Mouse (Mus musculus) thymus, postnatal 10 days (tissue): ENCODE measurements around the gene Cdc42.
A peak's percentile ranks its signal among the peaks of the same experiment; 100 is the strongest.

ENCODE experiments used
- DNase-seq, 2 experiments: peaks; one replicate each; pipeline ENCODE4 v3.0.0; 2021; ENCODE audit warnings: low spot score in 2 of 2

Cdc42 gene

DNA sequence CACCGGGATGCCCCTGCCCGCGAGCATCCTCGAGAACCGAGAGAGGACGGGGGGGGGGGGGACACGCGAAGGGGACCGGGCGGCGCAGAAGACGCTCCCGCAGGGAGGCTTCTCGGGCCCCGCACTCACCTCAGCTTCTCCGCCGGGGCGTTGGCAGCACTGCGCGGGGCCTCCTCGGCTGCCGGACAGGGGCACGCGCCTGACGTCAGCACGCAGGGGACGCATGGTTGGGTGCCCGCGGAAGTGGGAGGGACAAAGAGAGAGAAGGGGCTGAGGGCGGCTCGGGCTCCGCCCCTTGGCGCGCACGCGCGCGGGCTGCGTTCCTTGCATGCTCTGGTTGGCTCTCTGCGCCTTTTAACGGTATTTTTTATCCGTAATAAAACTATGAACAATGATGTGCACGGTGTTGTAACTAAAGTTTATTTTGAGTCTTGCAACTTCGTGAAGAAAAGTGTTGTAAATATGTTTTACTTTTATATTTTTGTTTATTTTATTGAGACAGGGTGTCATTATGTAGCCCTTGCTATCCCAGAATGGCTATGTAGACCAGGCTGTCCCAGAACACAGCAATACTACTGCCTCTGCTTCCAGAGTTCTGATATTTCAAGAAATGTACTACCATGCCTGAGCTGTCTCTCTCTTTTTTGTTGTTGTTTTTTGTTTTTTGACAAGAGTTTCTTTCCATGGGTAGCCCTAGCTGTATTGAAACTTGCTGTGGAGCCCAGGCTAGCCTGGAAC is at the start of gene Cdc42:
Gene Cdc42 (minus strand): TSS at position 204 of the 738 bp plus-strand sequence.
- DNase-seq, result peak; percentile 98 to 99

GRCm38 (mm10) chr4:137405571-137405970 is 48.1 kb upstream of the Cdc42 start:
- no peak for DNase-seq

DNA sequence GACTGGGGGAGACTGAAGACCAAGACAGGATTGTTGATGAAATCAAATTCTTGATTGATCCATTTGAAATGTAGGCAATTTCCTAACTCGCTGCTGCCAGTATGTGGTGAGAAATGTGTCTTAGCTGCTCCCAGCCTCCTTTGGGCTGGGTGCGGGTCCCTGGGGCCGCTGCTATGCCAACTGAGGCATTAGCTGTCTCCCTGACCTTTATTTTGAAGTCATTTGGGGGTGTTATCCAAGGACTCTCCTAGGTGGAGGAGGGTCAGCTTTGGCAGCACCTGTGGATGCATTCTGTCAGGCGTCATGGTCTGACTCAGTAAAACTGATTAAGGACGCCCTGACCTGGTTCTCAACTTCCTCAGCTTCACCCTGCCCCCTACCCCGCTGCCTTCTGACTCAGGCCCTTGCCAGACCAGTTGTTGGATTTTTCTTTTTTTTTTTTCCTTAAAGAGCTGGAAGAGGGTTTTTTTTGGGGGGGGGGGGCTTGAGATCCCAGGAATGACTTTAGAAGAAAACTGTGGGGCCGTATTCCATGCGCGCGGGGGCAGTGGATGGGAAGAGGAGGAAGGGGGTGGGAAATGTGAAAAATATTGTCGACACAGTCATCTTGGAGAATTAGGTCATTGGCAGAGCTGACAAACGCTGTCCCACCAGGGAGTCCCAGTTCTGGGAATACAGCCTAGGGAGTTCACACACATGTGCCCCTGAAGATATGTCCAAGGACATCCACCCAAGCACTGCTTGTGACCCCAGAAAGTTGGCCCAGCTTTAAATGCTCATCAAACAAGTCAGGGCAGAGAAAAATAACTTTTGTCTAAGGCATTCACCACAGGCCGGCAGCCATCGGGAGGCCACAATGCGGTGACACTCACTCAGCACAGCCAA is 39.4 kb upstream of the Cdc42 start:
- no peak for DNase-seq

GRCm38 (mm10) chr4:137393378-137394135 is 36.0 kb upstream of the Cdc42 start:
- no peak for DNase-seq

- no peak for DNase-seq
Measured at GRCm38 (mm10) chr4:137392874-137393273, 35.4 kb upstream of the Cdc42 start.

- DNase-seq, result no peak
Measured at GRCm38 (mm10) chr4:137391287-137391686, 33.8 kb upstream of the Cdc42 start.

- no peak for DNase-seq
Measured at GRCm38 (mm10) chr4:137390196-137390595, 32.7 kb upstream of the Cdc42 start.

GRCm38 (mm10) chr4:137388983-137389382 is 31.5 kb upstream of the Cdc42 start:
- DNase-seq, result no peak

DNA sequence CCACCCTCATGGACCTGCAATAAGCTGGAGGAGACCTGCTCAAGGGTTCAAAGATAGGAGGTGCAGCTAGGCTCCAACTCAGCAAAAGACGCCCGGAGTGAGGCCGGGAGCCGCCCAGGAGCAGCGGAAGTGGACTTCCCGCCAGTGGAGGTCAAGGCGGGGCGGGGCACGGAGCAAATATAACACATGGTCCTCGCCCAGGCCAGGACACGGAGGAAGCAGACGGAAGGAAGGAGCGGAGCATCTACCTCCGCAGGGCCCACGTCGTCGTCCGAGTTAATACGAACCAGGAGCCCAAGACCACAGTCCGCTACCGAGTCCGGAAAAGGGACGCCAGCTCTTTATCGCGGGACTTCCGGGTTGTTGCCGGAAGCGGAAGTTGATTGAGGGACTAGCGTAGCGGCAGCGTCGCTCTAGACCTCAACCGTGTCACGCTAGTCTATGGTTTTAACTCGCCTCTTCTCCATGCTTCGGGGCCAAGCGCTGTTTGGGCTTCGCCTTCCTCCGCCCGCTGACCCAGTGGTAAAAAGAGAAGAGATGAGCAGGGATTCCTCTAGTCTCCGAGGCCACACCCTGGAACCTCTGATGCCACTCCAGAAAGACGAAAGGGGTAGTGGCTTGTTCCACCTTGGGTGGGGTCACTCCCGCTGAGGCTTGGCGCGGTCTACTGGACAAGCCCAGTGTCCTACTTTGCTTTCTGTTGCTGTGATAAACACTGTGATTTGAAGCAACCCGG is 30.7 kb upstream of the Cdc42 start:
- DNase-seq, result peak; percentile 75 to 79

- DNase-seq, result no peak
Measured at GRCm38 (mm10) chr4:137387482-137388058, 30.1 kb upstream of the Cdc42 start.

DNA sequence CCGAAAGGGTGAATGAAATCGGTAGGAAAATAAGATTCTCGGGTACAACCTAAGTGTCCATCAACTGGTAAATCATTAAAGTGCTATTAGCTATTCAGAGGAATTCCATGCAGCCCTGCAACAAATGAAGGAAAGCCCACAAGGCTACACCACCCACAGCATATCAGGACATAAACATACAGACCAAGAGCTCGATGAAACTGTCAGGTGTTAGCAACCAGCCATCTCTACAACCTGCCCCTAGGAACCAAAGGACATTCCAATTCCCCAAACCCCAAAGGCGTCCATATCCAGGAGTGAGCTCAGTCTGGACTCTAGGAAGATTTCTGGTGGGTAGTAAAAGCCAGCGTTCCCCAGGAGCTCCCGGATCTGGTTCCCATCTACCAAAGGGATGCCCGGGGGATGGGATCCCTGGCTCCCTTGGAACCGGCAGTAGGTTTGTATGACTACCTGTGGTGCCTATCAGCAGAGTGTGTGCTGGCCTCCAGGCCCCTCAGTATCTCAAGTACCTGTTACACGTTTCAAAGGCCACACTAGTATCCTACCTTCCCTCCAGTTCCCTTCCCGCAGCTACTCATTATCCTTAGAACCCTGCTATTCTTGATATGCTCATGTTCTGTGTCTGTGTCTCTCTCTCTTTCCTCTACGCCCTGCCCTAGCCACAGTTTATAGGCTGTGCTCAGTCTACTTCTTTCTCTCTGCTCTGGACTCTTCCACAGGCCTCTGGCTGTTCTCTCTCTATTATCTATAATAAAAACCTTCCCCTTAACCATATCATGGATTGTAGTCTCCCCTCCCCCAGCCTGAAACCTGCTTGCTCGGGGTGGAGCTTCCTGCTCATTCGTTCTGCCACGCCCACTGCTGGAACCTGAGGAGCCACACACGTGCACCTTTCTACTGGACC is 23.4 kb upstream of the Cdc42 start:
- DNase-seq, result no peak

DNA sequence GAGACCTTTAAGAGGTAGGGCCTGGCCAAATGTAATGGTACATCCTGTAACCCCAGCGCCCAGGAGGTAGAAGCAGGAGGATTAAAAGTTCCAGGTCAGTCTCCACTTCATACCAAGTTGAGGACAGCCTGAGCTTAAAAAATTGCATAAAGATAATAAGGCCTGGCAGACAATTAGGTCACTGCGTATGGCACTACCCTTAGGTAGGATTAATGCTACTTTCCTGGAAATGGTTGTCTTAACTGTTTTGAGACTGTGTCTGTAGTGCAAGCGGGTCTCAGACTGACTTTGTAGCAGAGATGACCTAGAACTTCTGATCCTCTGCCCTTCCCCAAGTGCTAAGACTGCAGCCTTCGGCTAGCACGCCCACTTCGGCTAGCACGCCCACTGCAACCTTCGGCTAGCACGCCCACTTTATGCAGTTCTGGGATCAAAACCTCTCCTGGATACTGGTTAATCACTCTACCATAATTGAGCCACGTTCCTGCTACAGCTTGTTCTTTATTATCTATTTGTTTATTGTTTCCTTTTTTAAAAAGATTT is 22.3 kb upstream of the Cdc42 start:
- DNase-seq, result no peak

DNA sequence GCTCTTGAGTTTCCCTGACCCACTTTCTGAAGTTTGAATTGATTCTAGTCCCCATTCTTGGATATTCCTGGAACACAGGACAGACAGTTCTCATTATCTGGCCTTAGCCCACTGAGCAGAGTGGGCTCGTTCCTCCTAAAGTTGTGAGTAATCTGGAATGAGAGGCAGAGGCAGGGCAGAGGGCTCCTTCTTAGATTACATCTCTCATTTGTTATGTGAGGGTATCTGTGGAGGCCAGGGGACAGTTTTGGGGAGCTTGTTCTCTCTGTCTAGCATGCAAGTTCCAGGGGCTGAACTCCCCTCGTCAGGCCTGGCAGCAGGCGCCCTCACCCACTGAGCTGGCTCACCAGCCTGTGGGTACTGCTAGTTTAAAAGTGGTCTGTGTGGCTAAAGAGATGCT is 21.6 kb upstream of the Cdc42 start:
- DNase-seq, result no peak

DNA sequence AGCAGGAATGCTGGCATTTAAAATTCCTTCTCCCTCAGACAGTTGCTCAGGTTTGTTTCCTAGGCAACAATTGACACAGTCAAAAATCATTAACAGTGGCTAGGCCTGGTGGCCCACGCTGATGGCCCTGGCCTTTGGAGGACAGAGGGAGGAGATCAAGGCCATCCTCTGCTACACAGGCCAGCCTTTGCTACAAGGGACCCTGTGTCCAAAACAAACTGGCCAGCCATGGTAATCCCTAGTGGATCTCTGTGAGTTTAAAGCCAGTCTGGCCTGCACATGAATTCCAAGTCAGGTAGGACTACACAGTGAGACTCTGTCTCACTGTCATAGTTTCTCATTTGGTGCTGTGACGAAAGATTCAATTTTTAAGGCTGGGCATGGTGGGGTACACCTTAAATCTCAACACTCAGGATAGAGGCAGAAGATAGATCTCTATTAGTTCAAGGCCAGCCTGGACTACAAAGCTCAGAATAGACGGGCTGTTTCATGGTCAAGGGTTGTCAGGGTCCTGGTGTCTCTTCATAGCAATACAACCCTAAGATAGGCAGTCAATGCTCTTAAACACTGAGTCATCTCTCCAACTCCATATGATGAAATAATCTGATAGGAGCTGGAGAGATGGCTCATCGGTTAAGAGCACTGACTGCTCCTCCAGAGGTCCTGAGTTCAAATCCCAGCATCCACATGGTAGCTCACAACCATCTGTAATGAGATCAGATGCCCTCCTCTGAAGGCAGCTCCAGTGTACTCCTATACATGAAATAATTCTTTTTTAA is 20.2 kb upstream of the Cdc42 start:
- no peak for DNase-seq

- DNase-seq, result no peak
Measured at GRCm38 (mm10) chr4:137376778-137377177, 19.3 kb upstream of the Cdc42 start.

DNA sequence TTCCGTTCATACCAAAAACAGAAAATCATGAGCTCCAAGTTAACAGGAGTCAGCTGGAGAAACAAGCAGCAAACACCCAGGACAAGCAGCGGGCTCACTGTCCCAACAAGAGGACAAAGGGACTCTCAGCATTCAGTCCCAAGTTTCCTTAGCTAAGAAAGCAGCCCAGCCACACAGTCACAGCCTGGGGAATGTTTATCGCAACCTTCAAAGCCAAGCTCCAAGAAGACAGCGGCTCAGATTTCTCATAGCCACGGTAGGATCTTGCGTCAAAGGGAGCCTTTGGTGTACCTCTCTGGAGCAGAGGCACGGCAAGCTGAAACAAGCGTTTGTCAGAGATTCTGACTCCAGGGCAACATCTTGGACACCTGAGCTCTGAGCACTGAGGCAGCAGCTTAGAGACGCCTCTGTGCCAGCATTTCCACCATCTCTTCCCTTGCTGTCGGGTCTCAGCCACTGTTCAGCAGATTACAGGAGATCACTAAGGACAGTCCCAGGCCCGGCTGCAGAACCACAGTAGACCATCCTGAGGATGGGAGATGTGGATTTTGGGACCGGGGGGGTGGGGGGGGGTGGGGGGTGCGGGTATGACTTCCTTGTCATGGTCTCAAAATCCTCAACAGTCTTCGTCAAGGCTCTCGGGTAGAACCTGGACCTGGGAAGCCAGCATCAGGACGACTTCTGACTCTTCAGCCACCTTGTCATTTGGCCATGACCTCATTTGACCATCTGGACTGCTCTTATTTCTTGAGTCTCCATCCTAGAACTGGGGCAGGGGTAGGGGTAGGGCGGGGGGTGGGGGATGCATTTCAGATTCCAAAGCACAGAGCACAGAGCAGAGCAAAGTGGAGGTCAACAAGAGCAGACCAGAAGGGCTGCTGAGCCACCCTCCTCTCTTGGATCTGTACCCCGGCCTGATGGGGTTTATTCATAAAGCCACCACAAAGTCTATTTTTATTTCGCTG is 18.1 kb upstream of the Cdc42 start:
- no peak for DNase-seq

DNA sequence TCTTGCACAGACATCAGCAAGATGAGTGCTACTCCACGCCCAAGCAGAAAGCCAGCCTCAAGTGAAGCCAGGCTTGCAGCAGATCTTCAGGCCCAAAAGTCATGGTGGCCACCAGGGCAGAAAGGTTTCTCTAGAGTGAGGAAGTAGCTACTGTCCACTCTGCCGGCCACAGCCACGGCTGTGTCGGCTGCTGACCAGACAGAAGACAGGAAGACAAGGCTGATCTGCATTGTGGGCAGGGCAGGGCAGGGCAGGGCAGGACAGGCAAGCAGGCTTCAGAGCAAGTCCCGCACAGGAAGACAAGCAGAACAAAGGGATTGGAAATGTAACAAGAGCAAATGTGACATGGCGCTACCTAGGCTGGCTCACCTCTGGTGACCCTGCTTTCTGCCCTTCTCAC is 16.2 kb upstream of the Cdc42 start:
- DNase-seq, result no peak
